Mouse (Mus musculus) stomach, embryonic 14.5 days (tissue): ENCODE measurements around the gene Bst2. TPM values are rescaled to one million over a fixed set of nuclear protein-coding genes. Genes with fewer than 3 reads are reported as not detected.
"Not testable (repeated sequence)": the region's sequence is repeated elsewhere in the genome, so short reads cannot be mapped to it uniquely, and the experiment has no call there.

Source experiments
- ATAC-seq: fragments of 200-750 bp; cut with Nextera tagmentation; 2 replicates; pipeline ENCODE4 v1.8.0; 2017; ENCODE audit warnings: low read depth, moderate TSS enrichment; ENCODE audit not compliant: insufficient number of reproducible peaks, insufficient read depth, low FRiP score
- H3K27ac ChIP-seq: fragments of 300-500 bp; sonication (generic); 2 replicates; pipeline ENCODE4 v1.5.1; 2014; ENCODE audit warnings: mild to moderate bottlenecking, low read length, moderate library complexity, mixed read lengths
- H3K27me3 ChIP-seq: fragments of 300-500 bp; sonication (generic); 2 replicates; pipeline ENCODE4 v1.6.1; 2014; ENCODE audit warnings: low read length, control low read depth, mixed read lengths; ENCODE audit not compliant: control insufficient read depth, insufficient read depth
- H3K36me3 ChIP-seq: fragments of 300-500 bp; sonication (generic); 2 replicates; pipeline ENCODE4 v1.6.1; 2014; ENCODE audit warnings: mild to moderate bottlenecking, control low read depth, low read length, moderate library complexity, mixed read lengths; ENCODE audit not compliant: control insufficient read depth, insufficient read depth
- H3K4me1 ChIP-seq: fragments of 300-500 bp; sonication (generic); 2 replicates; pipeline ENCODE4 v1.6.1; 2014; ENCODE audit warnings: low read length, control low read depth, mixed read lengths; ENCODE audit not compliant: control insufficient read depth, insufficient read depth
- H3K4me2 ChIP-seq: fragments of 300-500 bp; sonication (generic); replicated peaks from 2 replicates; pipeline ENCODE4 v1.6.1; 2014; ENCODE audit warnings: low read depth, low read length, control low read depth
- H3K4me3 ChIP-seq: fragments of 300-500 bp; sonication (generic); 2 replicates; pipeline ENCODE4 v1.5.1; 2014; ENCODE audit warnings: low read depth, low read length, control low read depth
- H3K9ac ChIP-seq: fragments of 300-500 bp; sonication (generic); replicated peaks from 2 replicates; pipeline ENCODE4 v1.6.1; 2014; ENCODE audit warnings: low read depth, mild to moderate bottlenecking, control low read depth, low read length, moderate library complexity, mixed read lengths
- H3K9me3 ChIP-seq: fragments of 300-500 bp; sonication (generic); 2 replicates; pipeline ENCODE4 v1.6.1; 2016; ENCODE audit warnings: low read depth, low read length, control low read depth; ENCODE audit not compliant: control insufficient read depth
- WGBS: fragments of 180-500 bp; shearing (Covaris S2); extraction: QIAGEN DNeasy Blood & Tissue Kit; methylation state at CpG from one replicate; pipeline ENCODE4 v1.1.7; 2014; 5-methylcytosine and 5-hydroxymethylcytosine counted together
- polyA plus RNA-seq: library from polyadenylated mRNA; unstranded; fragments of >200 nt; fragmentation: Nextera tagmentation; extraction: Ambion mirVana; gene quantifications from 2 replicates; pipeline ENCODE4 v1.2.1, GENCODE M21; 2014

Gene Bst2
- polyA plus RNA-seq, 1 experiment from 2014 or later, result 7.6 TPM

GRCm38 (mm10) chr8:71535663-71536062 is 1.6 kb downstream of the Bst2 start:
- Histone ChIP-seq H3K4me3 (no peak overlapping the region), H3K4me2 (no peak overlapping the region), H3K36me3 (no peaks in the 10 kb centered on the region), H3K9me3 (no peaks in the 10 kb centered on the region), H3K4me1 (no peaks in the 10 kb centered on the region), H3K9ac (no peak overlapping the region), H3K27me3 (no peaks in the 10 kb centered on the region), H3K27ac (no peak overlapping the region)
- 0 out of 2 replicates have a peak, but pooled peaks have one; percentile 4 for ATAC-seq
- 59% methylated on average over 5 of the region's 5 CpGs for WGBS

GRCm38 (mm10) chr8:71534263-71534810 is 2.9 kb downstream of the Bst2 start:
- Histone ChIP-seq H3K27ac (no peak overlapping the region), H3K9me3 (no peaks in the 10 kb centered on the region), H3K4me2 (no peak overlapping the region), H3K9ac (no peak overlapping the region), H3K27me3 (no peaks in the 10 kb centered on the region), H3K4me3 (no peak overlapping the region), H3K36me3 (no peaks in the 10 kb centered on the region), H3K4me1 (no peaks in the 10 kb centered on the region)
- 38% methylated on average over 3 of the region's 3 CpGs for WGBS
- ATAC-seq, result no peak; the same call in 1 of the 2 replicates

GRCm38 (mm10) chr8:71530735-71531467 is 6.4 kb downstream of the Bst2 start:
- not testable (repeated sequence) for H3K4me2 ChIP-seq, H3K9ac ChIP-seq, ATAC-seq, H3K27ac ChIP-seq, H3K36me3 ChIP-seq, H3K9me3 ChIP-seq, H3K4me3 ChIP-seq, H3K27me3 ChIP-seq
- WGBS, result 71% methylated on average over 5 of the region's 12 CpGs
- peaks cover 12% of the 10 kb centered on the region; the same call in 1 of the 2 replicates for H3K4me1 ChIP-seq

GRCm38 (mm10) chr8:71528362-71529073 is 8.7 kb downstream of the Bst2 start:
- Histone ChIP-seq H3K27ac (peak overlapping the region; percentile 6; the same call in 1 of the 2 replicates), H3K4me1 (peaks cover 19% of the 10 kb centered on the region; the same call in 1 of the 2 replicates), H3K27me3 (0 out of 2 replicates have a peak, but pooled peaks cover 12% of the 10 kb centered on the region), H3K9ac (no peak overlapping the region), H3K4me2 (no peak overlapping the region), H3K9me3 (no peaks in the 10 kb centered on the region), H3K4me3 (no peak overlapping the region), H3K36me3 (no peaks in the 10 kb centered on the region)
- ATAC-seq, result 0 out of 2 replicates have a peak, but pooled peaks have one; percentile 30
- 75% methylated on average over 11 of the region's 11 CpGs for WGBS

- no peak overlapping the region for H3K4me2 ChIP-seq
- 0 out of 2 replicates have a peak, but pooled peaks cover 12% of the 10 kb centered on the region for H3K27me3 ChIP-seq
- H3K4me3 ChIP-seq, result no peak overlapping the region
- H3K9me3 ChIP-seq, result no peaks in the 10 kb centered on the region
- no peak for ATAC-seq
- peaks cover 19% of the 10 kb centered on the region; the same call in 1 of the 2 replicates for H3K4me1 ChIP-seq
- no peak overlapping the region for H3K9ac ChIP-seq
- WGBS, result 44% methylated on average over 3 of the region's 3 CpGs
- peak overlapping the region; percentile 39; the same call in 1 of the 2 replicates for H3K27ac ChIP-seq
- H3K36me3 ChIP-seq, result no peaks in the 10 kb centered on the region
Measured at GRCm38 (mm10) chr8:71527162-71527870, 9.9 kb downstream of the Bst2 start.

GRCm38 (mm10) chr8:71526272-71526671 is 11.0 kb downstream of the Bst2 start:
- 18% methylated on average over 6 of the region's 6 CpGs for WGBS
- Histone ChIP-seq H3K36me3 (no peaks in the 10 kb centered on the region), H3K9ac (no peak overlapping the region), H3K9me3 (no peaks in the 10 kb centered on the region), H3K4me3 (no peak overlapping the region), H3K27ac (peak overlapping the region; percentile 4; the same call in 1 of the 2 replicates), H3K4me2 (no peak overlapping the region), H3K4me1 (peaks cover 19% of the 10 kb centered on the region; the same call in 1 of the 2 replicates), H3K27me3 (0 out of 2 replicates have a peak, but pooled peaks cover 12% of the 10 kb centered on the region)
- no peak for ATAC-seq

- WGBS, result 12% methylated on average over 46 of the region's 46 CpGs
- Histone ChIP-seq H3K9me3 (no peaks in the 10 kb centered on the region), H3K9ac (no peak within 1 kb of the TSS), H3K27me3 (0 out of 2 replicates have a peak, but pooled peaks cover 12% of the 10 kb centered on the region), H3K4me3 (peak within 1 kb of the TSS; percentile 5; the same call in 1 of the 2 replicates), H3K4me2 (peak within 1 kb of the TSS; percentile 12; the same call in 1 of the 2 replicates), H3K27ac (peak within 1 kb of the TSS; percentile 10; the same call in 1 of the 2 replicates), H3K36me3 (no peaks in the 10 kb centered on the region), H3K4me1 (peaks cover 19% of the 10 kb centered on the region; the same call in 1 of the 2 replicates)
- ATAC-seq, result no peak
Measured at GRCm38 (mm10) chr8:71525226-71526050, 11.8 kb downstream of the Bst2 start, which contains the start of gene Ccdc194. TSS of gene Ccdc194 (minus strand) at chr8:71525711.
